Mouse (Mus musculus) heart, postnatal 0 days (tissue): ENCODE data around the gene Cnga4. TPM values are rescaled to one million over a fixed set of nuclear protein-coding genes. Genes with fewer than 3 reads are reported as not detected.
A peak's percentile ranks its signal among the peaks of the same experiment; 100 is the strongest.

Experiments used
- ATAC-seq: fragments of 200-750 bp; cut with Nextera tagmentation; 2 replicates; pipeline ENCODE4 v1.8.0; 2017; ENCODE audit warnings: low read depth, moderate number of reproducible peaks, moderate library complexity; ENCODE audit not compliant: insufficient read depth
- DNase-seq: peaks from one replicate; pipeline ENCODE4 v3.0.0-alpha.2; 2016; ENCODE audit warnings: low spot score
- H3K27ac ChIP-seq: fragments of 300-500 bp; sonication (generic); 2 replicates; pipeline ENCODE4 v1.5.1; 2014; ENCODE audit warnings: low read depth, mild to moderate bottlenecking
- H3K27me3 ChIP-seq: fragments of 300-500 bp; sonication (generic); 2 replicates; pipeline ENCODE4 v1.6.1; 2014; ENCODE audit warnings: low read length, mixed read lengths; ENCODE audit not compliant: control insufficient read depth, insufficient read depth
- H3K36me3 ChIP-seq: fragments of 300-500 bp; sonication (generic); replicated peaks from 2 replicates; pipeline ENCODE4 v1.6.1; 2014; ENCODE audit warnings: low read length, mixed read lengths; ENCODE audit not compliant: control insufficient read depth, insufficient read depth
- H3K4me1 ChIP-seq: fragments of 300-500 bp; sonication (generic); 2 replicates; pipeline ENCODE4 v1.6.1; 2014; ENCODE audit warnings: antibody characterized with exemption; ENCODE audit not compliant: control insufficient read depth, insufficient read depth
- H3K4me2 ChIP-seq: fragments of 300-500 bp; sonication (generic); 2 replicates; pipeline ENCODE4 v1.6.1; 2014; ENCODE audit warnings: low read depth, mild to moderate bottlenecking, low read length, moderate library complexity
- H3K4me3 ChIP-seq: fragments of 300-500 bp; sonication (generic); 2 replicates; pipeline ENCODE4 v1.5.1; 2014; ENCODE audit warnings: low read depth, low read length
- H3K9ac ChIP-seq: fragments of 300-500 bp; sonication (generic); replicated peaks from 2 replicates; pipeline ENCODE4 v1.6.1; 2014; ENCODE audit warnings: low read depth, low read length, mixed read lengths
- H3K9me3 ChIP-seq: fragments of 300-500 bp; sonication (generic); replicated peaks from 2 replicates; pipeline ENCODE4 v1.6.1; 2016; ENCODE audit warnings: low read length; ENCODE audit not compliant: control insufficient read depth
- CTCF ChIP-seq: IDR thresholded peaks from 2 replicates; pipeline ENCODE4 v1.5.1; 2016; ENCODE audit warnings: antibody characterized with exemption, control low read depth, low read depth
- EP300 ChIP-seq: IDR thresholded peaks from 2 replicates; pipeline ENCODE4 v1.6.1; 2016; ENCODE audit warnings: antibody characterized with exemption, low read depth
- WGBS: fragments of 180-500 bp; shearing (Covaris S2); extraction: QIAGEN DNeasy Blood & Tissue Kit; methylation state at CpG from one replicate; pipeline ENCODE4 v1.1.7; 2014; 5-methylcytosine and 5-hydroxymethylcytosine counted together
- polyA plus RNA-seq: library from polyadenylated mRNA; unstranded; fragments of >200 nt; fragmentation: Nextera tagmentation; extraction: Ambion mirVana; gene quantifications from 2 replicates; pipeline ENCODE4 v1.2.1, GENCODE M21; 2015
- total RNA-seq: library from RNA; depleted of rRNA; stranded (reverse); fragments of >200 nt; gene quantifications from 2 replicates; pipeline ENCODE4 v1.2.3, GENCODE M21; 2014; ENCODE audit warnings: low replicate concordance

The Cnga4 gene
- total and polyA plus RNA-seq, 2 experiments from 2014 or later, result not detected

DNA sequence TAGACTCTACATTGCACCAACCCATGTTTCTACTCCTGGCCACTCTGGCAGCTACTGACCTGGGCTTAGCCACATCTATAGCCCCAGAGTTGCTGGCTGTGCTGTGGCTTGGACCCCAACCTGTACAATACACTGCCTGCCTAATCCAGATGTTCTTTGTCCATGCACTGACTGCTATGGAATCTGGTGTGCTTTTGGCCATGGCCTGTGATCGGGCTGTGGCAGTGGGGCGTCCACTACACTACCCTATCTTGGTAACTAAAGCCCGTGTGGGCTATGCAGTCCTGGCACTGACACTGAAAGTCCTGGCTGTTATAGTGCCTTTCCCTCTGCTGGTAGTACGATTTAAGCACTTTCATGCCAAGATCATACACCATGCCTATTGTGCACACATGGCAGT lies 35.8 kb upstream of the Cnga4 start:
- ATAC-seq, result no peak
- Histone ChIP-seq H3K4me2 (no peak overlapping the region), H3K27me3 (no peaks in the 10 kb centered on the region), H3K4me3 (no peak overlapping the region), H3K4me1 (0 out of 2 replicates have a peak, but pooled peaks cover 9% of the 10 kb centered on the region), H3K27ac (no peak overlapping the region), H3K36me3 (no peaks in the 10 kb centered on the region; the same call in 1 of the 2 replicates), H3K9ac (no peak overlapping the region), H3K9me3 (no peaks in the 10 kb centered on the region)
- WGBS, result 89% methylated on average over 4 of the region's 4 CpGs
- DNase-seq, result no peak
- no peak for TF ChIP-seq EP300
- no peak for TF ChIP-seq CTCF

DNA sequence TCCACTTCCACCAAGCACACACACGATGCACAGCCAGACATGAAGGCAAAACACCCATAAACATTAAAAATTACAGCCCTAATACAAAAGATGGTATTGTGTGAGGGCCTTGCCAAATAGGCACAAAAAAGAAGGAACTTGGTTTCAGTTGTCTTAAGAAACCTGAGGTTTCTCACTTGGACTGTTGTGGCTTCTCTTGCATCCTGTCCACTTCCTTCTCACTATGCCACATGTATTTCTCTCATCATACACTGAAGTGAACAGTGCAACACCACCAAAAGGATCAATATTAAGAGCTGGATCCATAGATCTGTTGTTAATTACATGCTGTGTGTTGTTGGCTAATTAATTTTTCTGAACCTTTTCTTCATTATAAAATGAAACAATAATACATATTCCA lies 31.5 kb upstream of the Cnga4 start:
- WGBS, result 90% methylated on average over 1 of the region's 1 CpGs
- Histone ChIP-seq H3K27me3 (no peaks in the 10 kb centered on the region), H3K27ac (peak overlapping the region; percentile 53; the same call in 1 of the 2 replicates), H3K4me3 (no peak overlapping the region), H3K4me2 (no peak overlapping the region), H3K9ac (no peak overlapping the region), H3K4me1 (0 out of 2 replicates have a peak, but pooled peaks cover 14% of the 10 kb centered on the region), H3K36me3 (peaks cover 19% of the 10 kb centered on the region), H3K9me3 (no peaks in the 10 kb centered on the region)
- no peak for DNase-seq
- TF ChIP-seq EP300 (no peak), CTCF (no peak)
- no peak for ATAC-seq

GRCm38 (mm10) chr7:105373509-105373908 lies 30.9 kb upstream of the Cnga4 start:
- 0 out of 2 replicates have a peak, but pooled peaks cover 14% of the 10 kb centered on the region for H3K4me1 ChIP-seq
- WGBS, result 25% methylated on average over 4 of the region's 4 CpGs
- no peak overlapping the region for H3K4me3 ChIP-seq
- H3K36me3 ChIP-seq, result peaks cover 25% of the 10 kb centered on the region
- TF ChIP-seq EP300 (no peak; the same call in 1 of the 2 replicates), CTCF (no peak)
- H3K27ac ChIP-seq, result peak overlapping the region; percentile 53; the same call in 1 of the 2 replicates
- H3K27me3 ChIP-seq, result no peaks in the 10 kb centered on the region
- DNase-seq (peak; percentile 65), ATAC-seq (peak; percentile 89)
- H3K9ac ChIP-seq, result no peak overlapping the region
- H3K9me3 ChIP-seq, result no peaks in the 10 kb centered on the region
- H3K4me2 ChIP-seq, result no peak overlapping the region

DNA sequence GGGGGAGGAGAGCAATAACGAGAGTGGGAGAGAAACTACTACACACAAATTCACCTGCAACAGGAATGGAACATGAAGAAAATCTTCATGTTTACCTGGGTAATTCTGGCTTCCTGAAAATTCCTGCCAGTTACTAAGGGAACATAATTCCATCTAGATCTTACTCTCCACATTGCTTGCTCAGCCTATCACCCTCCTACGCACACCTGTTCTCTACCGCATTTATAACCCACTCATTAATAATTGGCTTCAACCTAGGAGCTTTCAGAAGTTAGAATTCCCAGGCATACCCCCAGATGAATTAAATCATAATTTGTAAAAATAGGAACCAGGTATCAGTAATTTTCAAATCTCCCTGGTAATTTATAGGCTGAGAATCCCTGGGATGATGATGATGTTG lies 30.4 kb upstream of the Cnga4 start:
- TF ChIP-seq EP300 (no peak), CTCF (no peak)
- ATAC-seq (no peak), DNase-seq (no peak)
- Histone ChIP-seq H3K9ac (no peak overlapping the region), H3K4me2 (no peak overlapping the region), H3K4me1 (0 out of 2 replicates have a peak, but pooled peaks cover 14% of the 10 kb centered on the region), H3K27ac (peak overlapping the region; percentile 53; the same call in 1 of the 2 replicates), H3K4me3 (no peak overlapping the region), H3K27me3 (no peaks in the 10 kb centered on the region), H3K36me3 (peaks cover 30% of the 10 kb centered on the region), H3K9me3 (no peaks in the 10 kb centered on the region)
- WGBS, result 75% methylated on average over 3 of the region's 3 CpGs

GRCm38 (mm10) chr7:105374866-105375265 lies 29.5 kb upstream of the Cnga4 start, which contains the start of gene Gm5901:
TSS of gene Gm5901 (plus strand) at chr7:105375038.
- no peak for DNase-seq
- TF ChIP-seq EP300 (no peak), CTCF (no peak)
- Histone ChIP-seq H3K4me2 (no peak within 1 kb of the TSS), H3K27ac (peak within 1 kb of the TSS; percentile 53; the same call in 1 of the 2 replicates), H3K27me3 (no peaks in the 10 kb centered on the region), H3K9ac (no peak within 1 kb of the TSS), H3K9me3 (no peaks in the 10 kb centered on the region), H3K4me1 (0 out of 2 replicates have a peak, but pooled peaks cover 14% of the 10 kb centered on the region), H3K36me3 (peaks cover 39% of the 10 kb centered on the region), H3K4me3 (no peak within 1 kb of the TSS)
- no peak for ATAC-seq
- 74% methylated on average over 1 of the region's 1 CpGs for WGBS

GRCm38 (mm10) chr7:105380329-105380728 lies 24.0 kb upstream of the Cnga4 start:
- H3K4me1 ChIP-seq, result no peaks in the 10 kb centered on the region
- no peak overlapping the region for H3K9ac ChIP-seq
- H3K36me3 ChIP-seq, result peaks cover 83% of the 10 kb centered on the region
- DNase-seq (no peak), ATAC-seq (no peak)
- no peaks in the 10 kb centered on the region for H3K27me3 ChIP-seq
- H3K4me2 ChIP-seq, result no peak overlapping the region
- H3K27ac ChIP-seq, result no peak overlapping the region
- H3K4me3 ChIP-seq, result no peak overlapping the region
- TF ChIP-seq CTCF (no peak), EP300 (no peak)
- H3K9me3 ChIP-seq, result no peaks in the 10 kb centered on the region
- 94% methylated on average over 3 of the region's 3 CpGs for WGBS
